Mouse (Mus musculus) testis, adult 2 months (tissue): ENCODE measurements around the gene Cdkal1.

Experiments
- CTCF ChIP-seq: fragments of 200-500 bp; IDR thresholded peaks from 2 replicates; pipeline ENCODE4 v1.5.1; 2012; ENCODE audit warnings: low read depth, mild to moderate bottlenecking, inconsistent platforms, low read length, moderate library complexity; ENCODE audit not compliant: control insufficient read depth, insufficient read depth, insufficient replicate concordance
- POLR2A ChIP-seq: fragments of 200-500 bp; IDR thresholded peaks from 2 replicates; pipeline ENCODE4 v1.6.1; 2012; ENCODE audit warnings: low read depth, mild to moderate bottlenecking, inconsistent platforms, low read length, moderate library complexity; ENCODE audit not compliant: control insufficient read depth

DNA sequence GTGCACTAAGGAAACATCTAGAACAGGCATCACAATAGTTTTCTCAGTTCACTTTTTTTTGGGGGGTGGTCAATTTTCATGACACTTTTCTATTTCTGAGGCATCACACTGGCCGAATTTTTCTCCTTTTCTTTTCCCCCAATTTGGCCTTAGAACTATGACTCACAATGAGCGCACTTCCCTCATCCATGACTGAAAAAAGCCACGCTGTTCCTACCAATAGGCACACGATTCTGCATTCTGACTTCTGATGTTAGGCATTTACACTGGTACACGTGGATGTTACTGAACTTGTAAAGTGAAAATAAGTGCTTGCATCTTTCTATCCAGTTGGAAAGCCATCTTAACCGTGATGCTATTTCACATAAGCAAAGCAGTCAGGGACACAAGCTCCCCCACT, 77.3 kb downstream of the Cdkal1 start:
- TF ChIP-seq POLR2A (no peak), CTCF (no peak)
